Mouse (Mus musculus) limb, embryonic 12.5 days (tissue): Measurements from ENCODE around the gene Pip4k2a. TPM values are rescaled to one million over a fixed set of nuclear protein-coding genes. Genes with fewer than 3 reads are reported as not detected.

Experiments
- ATAC-seq: fragments of 200-750 bp; cut with Nextera tagmentation; 2 replicates; pipeline ENCODE4 v1.8.0; 2017; ENCODE audit warnings: low read depth, moderate TSS enrichment; ENCODE audit not compliant: insufficient number of reproducible peaks, insufficient read depth, low FRiP score, low TSS enrichment
- H3K27ac ChIP-seq: fragments of 300-500 bp; sonication (generic); 2 replicates; pipeline ENCODE4 v1.5.1; 2016; ENCODE audit warnings: mild to moderate bottlenecking, moderate library complexity
- H3K27me3 ChIP-seq: fragments of 300-500 bp; sonication (generic); 2 replicates; pipeline ENCODE4 v1.6.1; 2016; ENCODE audit warnings: mild to moderate bottlenecking, moderate library complexity
- H3K36me3 ChIP-seq: fragments of 300-500 bp; sonication (generic); 2 replicates; pipeline ENCODE4 v1.6.1; 2016; ENCODE audit warnings: mild to moderate bottlenecking, moderate library complexity
- H3K4me1 ChIP-seq: fragments of 300-500 bp; sonication (generic); replicated peaks from 2 replicates; pipeline ENCODE4 v1.6.1; 2016
- H3K4me2 ChIP-seq: fragments of 300-500 bp; sonication (generic); 2 replicates; pipeline ENCODE4 v1.6.1; 2016; ENCODE audit warnings: mild to moderate bottlenecking, moderate library complexity
- H3K4me3 ChIP-seq: fragments of 300-500 bp; sonication (generic); replicated peaks from 2 replicates; pipeline ENCODE4 v1.5.1; 2016; ENCODE audit warnings: mild to moderate bottlenecking
- H3K9ac ChIP-seq: fragments of 300-500 bp; sonication (generic); replicated peaks from 2 replicates; pipeline ENCODE4 v1.6.1; 2016; ENCODE audit warnings: mild to moderate bottlenecking, moderate library complexity
- H3K9me3 ChIP-seq: fragments of 300-500 bp; sonication (generic); 2 replicates; pipeline ENCODE4 v1.6.1; 2016; ENCODE audit warnings: mild to moderate bottlenecking, moderate library complexity
- WGBS: fragments of 180-500 bp; shearing (Covaris S2); methylation state at CpG from one replicate; pipeline ENCODE4 v1.1.7; 2016; 5-methylcytosine and 5-hydroxymethylcytosine counted together
- polyA plus RNA-seq: library from polyadenylated mRNA; unstranded; fragments of >200 nt; fragmentation: Nextera tagmentation; extraction: Ambion mirVana; gene quantifications from 2 replicates; pipeline ENCODE4 v1.2.1, GENCODE M21; 2016

Gene Pip4k2a
- polyA plus RNA-seq, 1 experiment from 2014 or later: 9.9 TPM

- Histone ChIP-seq H3K9ac (no peak overlapping the region), H3K4me1 (peaks cover 33% of the 10 kb centered on the region), H3K4me3 (no peak overlapping the region), H3K27ac (no peak overlapping the region), H3K36me3 (no peaks in the 10 kb centered on the region), H3K27me3 (no peaks in the 10 kb centered on the region), H3K4me2 (no peak overlapping the region), H3K9me3 (no peaks in the 10 kb centered on the region)
- 53% methylated on average over 1 of the region's 1 CpGs for WGBS
- ATAC-seq: no peak
These were observed 76.3 kb downstream of the Pip4k2a start for GRCm38 (mm10) chr2:18921570-18922180.

GRCm38 (mm10) chr2:18920461-18920877, 77.5 kb downstream of the Pip4k2a start:
- H3K9ac ChIP-seq: no peak overlapping the region
- peaks cover 42% of the 10 kb centered on the region for H3K4me1 ChIP-seq
- no peak overlapping the region for H3K27ac ChIP-seq
- WGBS: 15% methylated on average over 2 of the region's 2 CpGs
- no peak overlapping the region for H3K4me2 ChIP-seq
- H3K27me3 ChIP-seq: no peaks in the 10 kb centered on the region
- H3K4me3 ChIP-seq: no peak overlapping the region
- H3K9me3 ChIP-seq: no peaks in the 10 kb centered on the region
- no peaks in the 10 kb centered on the region for H3K36me3 ChIP-seq
- no peak for ATAC-seq

- 39% methylated on average over 5 of the region's 5 CpGs for WGBS
- H3K9me3 ChIP-seq: no peaks in the 10 kb centered on the region
- ATAC-seq: no peak; the same call in 1 of the 2 replicates
These were observed 78.0 kb downstream of the Pip4k2a start for GRCm38 (mm10) chr2:18919797-18920354.

GRCm38 (mm10) chr2:18917838-18918237, 80.1 kb downstream of the Pip4k2a start:
- no peaks in the 10 kb centered on the region for H3K9me3 ChIP-seq
- no peak overlapping the region for H3K27ac ChIP-seq
- no peak for ATAC-seq
- peaks cover 43% of the 10 kb centered on the region for H3K4me1 ChIP-seq
- H3K36me3 ChIP-seq: no peaks in the 10 kb centered on the region
- H3K27me3 ChIP-seq: no peaks in the 10 kb centered on the region
- H3K4me3 ChIP-seq: no peak overlapping the region
- 87% methylated on average over 2 of the region's 2 CpGs for WGBS
- H3K9ac ChIP-seq: no peak overlapping the region
- H3K4me2 ChIP-seq: no peak overlapping the region

More at GRCm38 (mm10) chr2:18919797-18920354, 78.0 kb downstream of the Pip4k2a start:
- no peaks in the 10 kb centered on the region for H3K27me3 ChIP-seq
- no peak overlapping the region for H3K27ac ChIP-seq
- H3K4me3 ChIP-seq: no peak overlapping the region
- peaks cover 44% of the 10 kb centered on the region for H3K4me1 ChIP-seq
- H3K36me3 ChIP-seq: no peaks in the 10 kb centered on the region
- no peak overlapping the region for H3K4me2 ChIP-seq
- H3K9ac ChIP-seq: no peak overlapping the region

GRCm38 (mm10) chr2:18917380-18917750, 80.6 kb downstream of the Pip4k2a start:
- ATAC-seq: no peak
- no peaks in the 10 kb centered on the region for H3K27me3 ChIP-seq
- H3K4me3 ChIP-seq: no peak overlapping the region
- no peak overlapping the region for H3K4me2 ChIP-seq
- H3K4me1 ChIP-seq: peaks cover 43% of the 10 kb centered on the region
- no peaks in the 10 kb centered on the region for H3K9me3 ChIP-seq
- H3K36me3 ChIP-seq: no peaks in the 10 kb centered on the region
- H3K9ac ChIP-seq: no peak overlapping the region
- 87% methylated on average over 1 of the region's 1 CpGs for WGBS
- no peak overlapping the region for H3K27ac ChIP-seq

- Histone ChIP-seq H3K27ac (no peak overlapping the region), H3K27me3 (no peaks in the 10 kb centered on the region), H3K9me3 (no peaks in the 10 kb centered on the region), H3K4me3 (no peak overlapping the region), H3K36me3 (no peaks in the 10 kb centered on the region), H3K9ac (no peak overlapping the region), H3K4me1 (peaks cover 43% of the 10 kb centered on the region), H3K4me2 (no peak overlapping the region)
- ATAC-seq: no peak
- WGBS: 76% methylated on average over 14 of the region's 14 CpGs
These were observed 81.1 kb downstream of the Pip4k2a start for GRCm38 (mm10) chr2:18916615-18917379.

- 62% methylated on average over 2 of the region's 2 CpGs for WGBS
- peaks cover 43% of the 10 kb centered on the region for H3K4me1 ChIP-seq
- H3K4me2 ChIP-seq: no peak overlapping the region
- no peaks in the 10 kb centered on the region for H3K9me3 ChIP-seq
- H3K4me3 ChIP-seq: no peak overlapping the region
- no peak overlapping the region for H3K27ac ChIP-seq
- H3K9ac ChIP-seq: no peak overlapping the region
- ATAC-seq: no peak
- H3K27me3 ChIP-seq: no peaks in the 10 kb centered on the region
- no peaks in the 10 kb centered on the region for H3K36me3 ChIP-seq
These were observed 81.9 kb downstream of the Pip4k2a start for GRCm38 (mm10) chr2:18916042-18916407.

- no peak overlapping the region for H3K27ac ChIP-seq
- no peaks in the 10 kb centered on the region for H3K27me3 ChIP-seq
- no peaks in the 10 kb centered on the region for H3K36me3 ChIP-seq
- no peak overlapping the region for H3K4me2 ChIP-seq
- no peaks in the 10 kb centered on the region for H3K9me3 ChIP-seq
- H3K9ac ChIP-seq: no peak overlapping the region
- H3K4me1 ChIP-seq: peaks cover 40% of the 10 kb centered on the region
- ATAC-seq: no peak
- no peak overlapping the region for H3K4me3 ChIP-seq
- 63% methylated on average over 9 of the region's 9 CpGs for WGBS
These were observed 82.4 kb downstream of the Pip4k2a start for GRCm38 (mm10) chr2:18915372-18916041.

GRCm38 (mm10) chr2:18914750-18915149, 83.2 kb downstream of the Pip4k2a start:
- Histone ChIP-seq H3K36me3 (no peaks in the 10 kb centered on the region), H3K4me2 (no peak overlapping the region), H3K4me3 (no peak overlapping the region), H3K27me3 (no peaks in the 10 kb centered on the region), H3K9ac (no peak overlapping the region), H3K27ac (no peak overlapping the region), H3K9me3 (no peaks in the 10 kb centered on the region), H3K4me1 (peaks cover 32% of the 10 kb centered on the region)
- no peak for ATAC-seq
- 57% methylated on average over 2 of the region's 2 CpGs for WGBS

- no peak for ATAC-seq
- no peak overlapping the region for H3K4me3 ChIP-seq
These were observed 84.3 kb downstream of the Pip4k2a start for GRCm38 (mm10) chr2:18913642-18914041.

GRCm38 (mm10) chr2:18911251-18911934, 86.5 kb downstream of the Pip4k2a start:
- Histone ChIP-seq H3K4me2 (no peak overlapping the region), H3K9me3 (no peaks in the 10 kb centered on the region)

More at GRCm38 (mm10) chr2:18913642-18914041, 84.3 kb downstream of the Pip4k2a start:
- Histone ChIP-seq H3K4me1 (peaks cover 27% of the 10 kb centered on the region; the same call in 1 of the 2 replicates), H3K36me3 (no peaks in the 10 kb centered on the region), H3K4me2 (no peak overlapping the region), H3K9ac (no peak overlapping the region), H3K9me3 (no peaks in the 10 kb centered on the region), H3K27ac (no peak overlapping the region), H3K27me3 (no peaks in the 10 kb centered on the region)
- WGBS: 11% methylated on average over 3 of the region's 3 CpGs

More at GRCm38 (mm10) chr2:18911251-18911934, 86.5 kb downstream of the Pip4k2a start:
- 92% methylated on average over 6 of the region's 6 CpGs for WGBS
- no peak overlapping the region for H3K9ac ChIP-seq
- H3K4me1 ChIP-seq: peaks cover 18% of the 10 kb centered on the region; the same call in 1 of the 2 replicates
- H3K27ac ChIP-seq: no peak overlapping the region
- H3K27me3 ChIP-seq: peaks cover 5% of the 10 kb centered on the region; the same call in 1 of the 2 replicates
- no peak for ATAC-seq
- no peak overlapping the region for H3K4me3 ChIP-seq
- no peaks in the 10 kb centered on the region for H3K36me3 ChIP-seq
